Mouse (Mus musculus) hematopoietic stem cell, adult 5-6 weeks (primary cell): ENCODE results near the gene Kat2a. TPM values are rescaled to one million over a fixed set of nuclear protein-coding genes. Genes with fewer than 3 reads are reported as not detected.

ENCODE experiments used
- ATAC-seq, 2 experiments: fragments of 125-278 bp in 1 of 2; replicated peaks in 1 of 2; 2 replicates each; pipeline ENCODE4 v1.8.0; 2016 to 2017; ENCODE audit warnings: inconsistent platforms in 2 of 2, mild to moderate bottlenecking in 2 of 2, moderate number of reproducible peaks in 2 of 2, low read depth in 1 of 2, moderate TSS enrichment in 1 of 2; ENCODE audit not compliant: low FRiP score in 2 of 2, poor library complexity in 2 of 2, severe bottlenecking in 2 of 2, insufficient read depth in 1 of 2, low TSS enrichment in 1 of 2
- total RNA-seq: library from RNA; stranded (forward); fragments of 172-1452, 232-1000 nt; gene quantifications from 2 replicates; pipeline ENCODE4 v1.2.3, GENCODE M21; 2017

Kat2a gene
- total RNA-seq, result 26.1 TPM in 2 replicates

DNA sequence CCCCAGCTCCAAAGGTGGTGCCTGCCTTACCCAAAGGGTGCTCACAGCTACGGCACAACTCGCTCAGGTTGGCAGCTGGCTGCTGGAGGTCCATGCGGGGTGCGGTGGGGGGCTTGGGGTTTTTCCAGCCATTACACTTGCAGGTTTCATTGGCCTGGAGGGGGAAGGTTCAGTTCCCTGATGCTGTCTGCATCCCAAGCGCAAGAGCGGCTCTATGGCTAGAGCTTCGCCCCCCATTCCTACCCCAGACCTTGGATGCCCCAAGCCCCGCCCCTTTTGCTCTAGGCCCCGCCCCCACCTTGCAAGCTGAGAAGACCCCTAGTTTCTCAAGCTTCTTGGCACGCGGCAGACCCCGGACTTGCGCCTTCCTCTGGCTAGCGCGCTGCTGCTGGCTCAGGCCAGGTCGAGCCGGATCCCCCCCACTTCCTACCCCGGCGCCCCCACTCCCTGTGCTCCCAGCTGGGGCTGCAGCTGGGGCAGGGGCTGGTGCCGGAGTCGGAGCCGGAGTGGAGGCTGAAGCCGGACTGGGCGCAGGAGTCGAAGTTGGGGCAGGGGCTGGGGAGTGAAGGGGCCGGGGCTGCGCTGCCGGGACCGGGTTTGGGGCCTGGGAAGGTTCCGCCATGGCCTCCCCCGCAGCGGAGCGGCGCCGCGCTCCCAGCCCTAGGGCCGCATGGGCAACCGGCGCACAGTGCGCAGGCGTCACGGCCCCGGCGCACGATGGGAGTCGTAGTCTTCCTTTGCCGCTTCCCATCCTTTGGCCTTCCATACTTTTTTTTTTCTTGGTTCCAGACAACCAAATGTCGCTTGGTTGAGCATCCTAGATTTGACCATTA is at the start of gene Kat2a:
Gene Kat2a, minus strand, starts transcription at position 683 of the 833 bp plus-strand sequence.
- peak; percentile 35 to 41; a peak in 1 of 4 replicates for ATAC-seq

DNA sequence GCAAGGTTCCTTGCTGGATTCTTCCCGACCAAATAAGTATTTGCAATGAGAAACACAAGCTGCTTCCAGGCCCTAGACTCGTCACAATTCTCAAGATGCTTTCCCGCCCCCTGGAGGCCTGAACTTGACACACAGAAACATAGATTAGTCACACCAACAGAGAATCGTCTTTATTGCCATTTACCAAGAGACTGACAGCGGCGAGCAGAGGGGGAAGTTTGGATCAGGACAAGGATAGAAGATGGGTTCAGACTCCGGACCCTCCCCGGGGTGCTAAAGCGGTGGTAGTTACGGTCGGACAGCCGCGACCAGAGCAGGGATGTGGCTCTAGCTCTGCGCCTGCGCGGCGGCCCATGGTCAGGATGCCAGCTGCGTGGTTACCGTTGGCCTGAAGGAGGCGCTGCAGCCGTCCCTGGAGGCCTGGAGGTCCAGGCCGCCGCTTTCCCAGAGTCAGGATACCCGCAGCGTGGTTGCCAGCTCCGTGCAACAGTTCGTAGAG is 49.3 kb upstream of the Kat2a start:
- ATAC-seq, result peak; percentile 70 to 78

DNA sequence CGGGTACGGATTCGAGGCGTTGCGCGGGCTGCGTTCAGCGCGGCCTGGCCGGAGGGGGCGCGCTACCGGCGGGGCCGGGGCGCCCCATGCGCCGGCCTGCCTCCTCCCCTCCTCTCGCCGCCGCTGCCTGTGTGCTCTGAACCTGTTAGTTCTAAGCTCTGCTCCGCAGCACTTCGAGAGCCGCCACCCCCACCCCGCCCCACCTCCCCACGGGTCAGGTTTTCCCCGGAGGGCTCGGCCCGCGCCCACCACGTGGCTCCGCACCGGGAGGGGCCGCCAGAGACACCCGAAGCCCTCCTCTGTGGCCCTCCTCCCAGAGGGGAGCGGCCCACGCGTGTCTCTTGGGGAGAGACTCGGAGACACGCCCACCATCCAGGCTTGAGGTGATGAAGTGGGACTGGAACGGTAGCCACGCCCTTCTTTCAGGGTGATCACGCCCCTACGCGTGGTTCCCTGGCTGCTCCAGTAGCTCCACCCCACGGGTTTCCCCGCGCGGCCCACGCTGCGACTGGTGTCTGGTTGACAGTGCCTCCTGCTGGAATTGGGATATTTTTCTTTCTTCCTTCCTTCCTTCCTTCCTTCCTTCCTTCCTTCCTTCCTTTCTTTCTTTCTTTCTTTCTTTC is 47.5 kb upstream of the Kat2a start, which contains the start of gene Kcnh4:
Gene Kcnh4, minus strand, starts transcription at position 332 of the 623 bp plus-strand sequence.
- peak in 1 of 2 experiments; percentile 38; a peak in 2 of 4 replicates for ATAC-seq

GRCm38 (mm10) chr11:100758707-100759610 is 46.7 kb upstream of the Kat2a start:
- 0 out of 4 replicates have a peak, but pooled peaks of 1 of the 2 experiments have one; percentile 10 for ATAC-seq

DNA sequence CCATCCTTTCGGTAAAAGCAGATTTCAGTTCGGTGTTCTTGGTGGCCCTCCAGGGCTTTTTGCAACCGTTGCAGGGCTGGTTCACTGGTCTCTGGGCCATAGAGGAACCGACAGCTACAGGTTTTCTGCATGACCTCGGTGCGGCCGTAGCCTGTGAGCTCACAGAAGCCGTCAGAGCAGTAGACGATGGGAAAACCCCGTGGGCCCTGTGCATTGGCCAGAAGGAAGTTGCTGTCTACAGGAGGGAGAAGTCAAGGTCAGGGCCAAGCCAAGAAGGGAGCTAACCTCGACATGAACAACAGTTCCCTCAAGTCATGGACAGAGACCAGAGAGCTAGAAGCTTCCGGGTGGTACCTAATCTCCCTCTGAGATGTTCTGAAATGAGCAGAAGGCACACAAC is 45.3 kb upstream of the Kat2a start:
- no peak for ATAC-seq

GRCm38 (mm10) chr11:100756476-100756875 is 44.2 kb upstream of the Kat2a start:
- ATAC-seq, result no peak

DNA sequence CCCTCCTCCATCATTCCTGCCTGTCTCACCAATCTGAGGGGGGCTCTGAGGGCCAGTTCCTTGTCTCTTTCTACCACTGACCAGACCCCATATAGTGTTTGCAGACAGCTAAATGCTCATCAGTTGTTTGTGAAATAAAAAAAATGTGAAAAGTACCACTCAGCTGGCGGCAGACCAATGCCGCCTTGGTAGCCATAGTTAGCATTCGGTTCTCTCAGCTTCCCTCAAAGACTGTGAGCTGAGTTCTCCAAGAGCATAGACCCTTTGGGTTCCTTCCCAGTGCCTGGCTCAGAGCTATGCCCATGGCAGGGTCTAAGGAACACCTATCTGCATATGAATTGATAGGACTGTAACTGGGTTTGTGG is 42.4 kb upstream of the Kat2a start:
- no peak for ATAC-seq

- no peak for ATAC-seq
These were observed 41.9 kb upstream of the Kat2a start for GRCm38 (mm10) chr11:100754021-100754692.

- ATAC-seq, result no peak
These were observed 40.0 kb upstream of the Kat2a start for GRCm38 (mm10) chr11:100752294-100752693.

- ATAC-seq, result no peak
These were observed 37.9 kb upstream of the Kat2a start for GRCm38 (mm10) chr11:100750127-100750526.

GRCm38 (mm10) chr11:100749469-100749868 is 37.2 kb upstream of the Kat2a start:
- ATAC-seq, result no peak

- no peak for ATAC-seq
These were observed 36.4 kb upstream of the Kat2a start for GRCm38 (mm10) chr11:100748620-100749019.

DNA sequence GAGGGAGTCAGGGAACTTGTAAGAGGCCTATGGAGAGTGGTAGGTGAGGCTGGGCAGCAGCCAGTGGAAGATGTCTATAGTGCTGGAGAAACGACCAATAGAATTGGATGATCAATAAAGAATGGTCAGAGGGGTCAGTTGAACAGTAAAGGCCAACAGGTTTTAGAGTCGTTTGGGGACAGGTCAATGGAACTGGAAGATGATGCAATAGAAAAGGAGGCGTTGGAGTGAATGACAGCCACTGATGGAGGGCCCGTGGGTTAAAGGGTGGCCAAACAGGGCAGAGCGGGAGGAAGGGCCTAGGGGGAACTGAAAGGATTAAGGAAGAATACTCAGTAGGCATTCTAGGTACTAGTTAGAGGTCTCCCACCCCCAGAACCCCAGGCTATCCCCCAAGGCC is 34.8 kb upstream of the Kat2a start:
- ATAC-seq, result no peak

- ATAC-seq, result no peak
These were observed 34.3 kb upstream of the Kat2a start for GRCm38 (mm10) chr11:100746546-100746945.

DNA sequence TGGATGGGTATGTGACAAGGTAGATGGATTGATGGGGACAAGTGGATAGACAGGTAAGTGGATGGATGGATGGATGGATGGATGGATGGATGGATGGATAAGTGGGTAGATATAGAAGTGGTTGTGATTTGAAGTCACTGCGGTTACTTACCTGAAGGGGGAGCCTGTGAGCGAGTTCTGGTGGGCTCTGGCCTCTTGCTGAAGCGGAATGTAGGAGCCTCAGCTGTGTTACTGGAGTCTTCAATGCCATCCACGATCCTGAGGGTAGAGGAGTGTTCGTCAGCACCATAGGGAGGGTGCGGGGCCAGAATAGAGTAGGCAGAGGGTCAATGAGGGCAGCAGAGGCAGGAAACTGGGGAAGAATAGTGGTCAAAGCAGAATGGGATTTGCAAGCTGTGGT is 32.8 kb upstream of the Kat2a start:
- ATAC-seq, result peak; percentile 69 to 83; a peak in 3 of 4 replicates

- no peak for ATAC-seq
These were observed 29.1 kb upstream of the Kat2a start for GRCm38 (mm10) chr11:100741348-100741747.

DNA sequence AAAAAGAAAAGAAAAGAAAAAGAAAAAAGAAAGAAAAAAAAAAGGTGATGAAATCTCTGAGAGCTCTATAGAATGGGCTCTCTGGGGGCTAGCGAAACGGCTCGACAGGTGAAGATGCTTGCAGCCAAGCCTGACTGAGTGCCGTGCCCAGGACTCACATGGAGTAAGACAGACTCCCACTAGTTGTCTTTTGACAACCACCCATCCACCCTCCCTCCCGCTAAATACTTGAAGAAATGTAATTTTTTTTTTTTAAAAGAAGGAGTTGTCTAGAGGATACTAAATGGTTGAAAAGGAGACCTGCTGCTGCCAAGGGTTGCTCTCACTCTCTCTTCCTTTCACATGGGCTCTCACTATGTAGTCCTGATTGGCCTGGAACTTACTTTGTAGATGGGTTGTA is 26.5 kb upstream of the Kat2a start:
- ATAC-seq, result no peak
